Mouse (Mus musculus): ENCODE measurements at regions not wholly inside any gene's neighbourhood (a gene's known extent, or its start where the extent isn't known, plus 50 kb on each side); places are given as distances from the start of the nearest gene placed in this dataset.

GRCm38 (mm10) chr13:46355975-46356374 lies 62.3 kb upstream of the Rbm24 start:
- TF ChIP-seq POLR2A (IDR thresholded peaks at IDR 0.05; ENCODE audit: insufficient read depth, low read depth, low read length): no peak
- no peak for TF ChIP-seq CTCF (IDR thresholded peaks at IDR 0.05; ENCODE audit: insufficient read depth, low read depth, low read length)
